ENCODE assay signal across 11 mouse cellular contexts in genomic region chr9:116906955-116907354, GRCm38 (mm10).
DNase-seq lines count a peak whose midpoint lies in the region; ATAC-seq and TF ChIP-seq lines count a peak whose summit lies in the region.
"Had no signal": no experiment of that assay in that cellular context is flagged by ENCODE, and none has a peak within 500 bp of the region (broad histone marks: within the 10 kb centered on the region; RNA-seq: fewer than 3 reads in every experiment).

No protein-coding gene starts in this region.

- H3K9me3 ChIP-seq in kidney, postnatal 0 days (replicated peaks; ENCODE audit: low read length) = no peaks in the 10 kb centered on the region
- H3K9me3 ChIP-seq: heart, embryonic 13.5 days; hindbrain, embryonic 13.5 days; liver, embryonic 13.5 days had no signal

- no peak overlapping the region for H3K4me3 ChIP-seq in kidney, postnatal 0 days (replicated peaks; ENCODE audit: low read depth, low read length)
- H3K4me3 ChIP-seq: heart, embryonic 13.5 days; hindbrain, embryonic 13.5 days; liver, embryonic 13.5 days had no signal

- H3K4me1 ChIP-seq in kidney, postnatal 0 days (replicated peaks; ENCODE audit: insufficient read depth, low read length) = no peaks in the 10 kb centered on the region; the same call in 1 of the 2 replicates
- H3K4me1 ChIP-seq: liver, embryonic 13.5 days had no signal

- no peaks in the 10 kb centered on the region for H3K36me3 ChIP-seq in kidney, postnatal 0 days (ENCODE audit: insufficient read depth, low read length)
- H3K36me3 ChIP-seq: heart, embryonic 13.5 days; hindbrain, embryonic 13.5 days; liver, embryonic 13.5 days had no signal

- H3K27me3 ChIP-seq in kidney, postnatal 0 days (ENCODE audit: insufficient read depth, low read length) = no peaks in the 10 kb centered on the region
- H3K27me3 ChIP-seq: heart, embryonic 13.5 days; liver, embryonic 13.5 days had no signal

- no peak for DNase-seq in kidney, postnatal 0 days (ENCODE audit: low spot score)
- no peak for DNase-seq in kidney, postnatal 10 days
- DNase-seq in thymus, postnatal 4 days = peak; percentile 14
- no peak for DNase-seq in thymus, postnatal 36 days
- DNase-seq in c-Kit-negative CD71-positive TER-119-positive erythroid progenitor cells, embryonic 14.5 days (ENCODE audit: low read depth, low spot score) = peak; percentile 11
- no peak for DNase-seq in spleen, postnatal 14 days (ENCODE audit: low spot score in 2 of 2)
- DNase-seq in layer of hippocampus, adult 11-12 months (ENCODE audit: low spot score) = no peak
- DNase-seq: cerebellum, adult 11 months; liver, embryonic 13.5 days had no signal

- no peak overlapping the region for H3K4me2 ChIP-seq in kidney, postnatal 0 days (ENCODE audit: low read length)
- H3K4me2 ChIP-seq: heart, embryonic 13.5 days; hindbrain, embryonic 13.5 days; liver, embryonic 13.5 days had no signal

- 68% methylated on average over 4 of the region's 4 CpGs for WGBS in kidney, postnatal 0 days

- no peak for ATAC-seq in kidney, postnatal 0 days (replicated peaks; ENCODE audit: low FRiP score, low read depth)

- no peak overlapping the region for H3K9ac ChIP-seq in kidney, postnatal 0 days (ENCODE audit: low read depth, low read length)
- H3K9ac ChIP-seq: heart, embryonic 13.5 days; hindbrain, embryonic 13.5 days; liver, embryonic 13.5 days had no signal

- H3K27ac ChIP-seq in kidney, postnatal 0 days = no peak overlapping the region
- H3K27ac ChIP-seq: heart, embryonic 13.5 days; hindbrain, embryonic 13.5 days; liver, embryonic 13.5 days had no signal

- TF ChIP-seq CTCF in kidney, postnatal 0 days (IDR thresholded peaks at IDR 0.05; ENCODE audit: low read depth) = peak; percentile 64

Comparison
In these comparisons a context has a peak if more than half of its experiments do, and no peak if none do; other contexts are left out.
1. DNase-seq: peak in thymus, postnatal 4 days (single experiment) and c-Kit-negative CD71-positive TER-119-positive erythroid progenitor cells, embryonic 14.5 days (single experiment); none in kidney, postnatal 0 days (single experiment), kidney, postnatal 10 days (single experiment), thymus, postnatal 36 days (0 of 2), spleen, postnatal 14 days (0 of 2) and layer of hippocampus, adult 11-12 months (single experiment).